Mouse (Mus musculus) erythroblast, embryonic 14.5 days (primary cell): ENCODE results near the gene Cggbp1.

Experiments used
- GATA1 ChIP-seq: IDR thresholded peaks from 2 replicates; pipeline ENCODE4 v1.6.1; 2012; ENCODE audit warnings: low read length, inconsistent platforms, mixed read lengths
- TAL1 ChIP-seq: IDR thresholded peaks from 3 replicates; pipeline ENCODE4 v1.6.1; 2012; ENCODE audit warnings: low read length, inconsistent platforms, mixed read lengths

- TF ChIP-seq TAL1 (no peak), GATA1 (no peak)
Measured at GRCm38 (mm10) chr16:64823890-64824289, 27.9 kb upstream of the Cggbp1 start.
